Mouse (Mus musculus) megakaryocyte, embryonic 14.5 days (primary cell): Measurements from ENCODE around the gene Myo1a.

Source experiments
- FLI1 ChIP-seq: IDR thresholded peaks from 2 replicates; pipeline ENCODE4 v1.6.1; 2012; ENCODE audit warnings: low read length, inconsistent platforms, mixed read lengths
- GATA1 ChIP-seq: IDR thresholded peaks from 3 replicates; pipeline ENCODE4 v1.6.1; 2012; ENCODE audit warnings: mixed read lengths, low read length, inconsistent platforms, borderline replicate concordance

- TF ChIP-seq FLI1 (no peak), GATA1 (no peak)
Measured at GRCm38 (mm10) chr10:127695775-127696174, 9.2 kb upstream of the Myo1a start.
